Mouse (Mus musculus) monocyte, adult 2 months (primary cell): Measurements from ENCODE around the gene Atxn10.

Experiments
- DNase-seq, 2 experiments: peaks; one replicate each; pipeline ENCODE4 v3.0.0; 2022; ENCODE audit warnings: low spot score in 2 of 2, low read depth in 1 of 2

The Atxn10 gene

DNA sequence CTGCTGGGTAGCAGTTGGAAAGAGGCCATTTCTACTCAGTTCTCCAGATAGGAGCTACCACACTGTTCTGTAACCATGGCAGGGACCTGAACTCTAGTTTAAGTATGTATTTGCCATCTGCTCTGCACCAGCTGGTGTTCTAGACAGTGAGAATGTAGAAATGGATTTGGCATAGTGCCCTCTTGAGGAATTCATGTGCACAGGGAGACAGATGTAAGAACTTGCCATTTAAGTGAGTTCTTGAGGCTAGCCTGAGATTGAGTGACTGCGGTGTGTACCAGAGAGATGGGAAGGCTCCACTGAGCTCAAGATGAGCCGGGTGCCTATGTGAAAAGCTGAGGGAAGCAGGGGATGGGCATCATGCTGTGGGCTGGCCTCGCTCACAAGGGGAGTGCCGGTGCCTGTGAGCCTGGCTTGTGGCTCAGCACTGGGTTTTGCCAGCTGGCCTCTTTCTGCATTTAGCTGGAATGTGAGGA is 67.2 kb downstream of the Atxn10 start:
- no peak for DNase-seq

GRCm38 (mm10) chr15:85404739-85405138 is 68.7 kb downstream of the Atxn10 start:
- no peak for DNase-seq

DNA sequence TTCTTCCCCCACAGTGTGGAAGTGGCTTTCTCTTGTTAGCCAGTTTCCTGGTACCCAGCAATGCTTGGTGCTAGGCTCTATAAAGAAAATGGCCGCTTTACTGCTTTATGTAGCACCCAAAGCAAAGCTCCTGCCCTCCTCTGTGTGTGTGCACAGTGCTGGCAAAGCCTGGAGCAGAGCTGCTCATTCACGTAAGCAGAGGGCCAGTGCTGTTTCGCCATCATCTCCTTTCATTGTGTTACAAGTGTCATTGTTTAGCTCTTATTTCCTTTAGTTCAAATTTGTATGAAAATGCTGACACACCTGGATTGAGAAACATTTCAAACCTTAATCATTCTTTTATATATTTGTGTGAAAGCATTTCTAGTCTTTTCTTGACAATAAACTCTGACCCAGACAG is 69.5 kb downstream of the Atxn10 start:
- no peak for DNase-seq

DNA sequence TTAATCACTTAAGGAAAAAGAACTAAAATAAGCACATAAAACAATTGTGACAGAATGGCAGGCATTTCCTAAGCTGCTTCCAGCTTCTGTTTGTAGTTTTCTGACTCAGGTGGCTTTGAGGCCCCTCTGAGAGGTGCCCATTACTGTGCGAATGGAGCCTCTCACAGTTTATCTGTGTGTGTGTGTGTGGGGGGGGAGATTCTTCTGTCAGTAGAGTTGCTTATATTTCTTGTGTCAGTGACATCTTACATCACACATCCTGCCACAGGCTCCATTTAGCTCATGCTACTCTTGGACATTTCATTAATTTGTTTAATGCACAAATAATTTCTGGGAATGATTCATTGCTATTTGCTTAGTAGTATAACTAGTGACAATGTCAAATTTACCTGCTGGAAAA is 70.8 kb downstream of the Atxn10 start:
- no peak for DNase-seq

- no peak for DNase-seq
Observed at GRCm38 (mm10) chr15:85407342-85407741, 71.3 kb downstream of the Atxn10 start.

DNA sequence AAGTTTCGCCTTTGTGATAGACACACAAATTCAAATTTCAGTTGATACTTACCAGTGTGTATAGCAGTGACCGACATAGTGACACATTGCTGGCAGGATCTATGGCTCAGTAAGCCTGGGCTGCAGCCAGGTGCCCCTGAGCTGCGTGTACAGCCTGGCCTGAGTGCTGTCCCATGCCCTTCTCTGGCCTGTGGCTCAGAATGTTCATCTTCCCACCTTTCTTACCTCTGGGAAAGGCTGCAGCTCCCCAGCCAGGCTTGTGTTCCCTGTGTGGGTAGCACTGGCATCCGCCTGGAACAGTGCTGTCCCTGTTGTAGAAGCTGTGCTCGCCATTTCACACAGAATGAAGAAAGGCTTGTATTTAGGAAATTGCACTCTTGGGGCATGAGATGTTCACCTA is 72.7 kb downstream of the Atxn10 start:
- no peak for DNase-seq

DNA sequence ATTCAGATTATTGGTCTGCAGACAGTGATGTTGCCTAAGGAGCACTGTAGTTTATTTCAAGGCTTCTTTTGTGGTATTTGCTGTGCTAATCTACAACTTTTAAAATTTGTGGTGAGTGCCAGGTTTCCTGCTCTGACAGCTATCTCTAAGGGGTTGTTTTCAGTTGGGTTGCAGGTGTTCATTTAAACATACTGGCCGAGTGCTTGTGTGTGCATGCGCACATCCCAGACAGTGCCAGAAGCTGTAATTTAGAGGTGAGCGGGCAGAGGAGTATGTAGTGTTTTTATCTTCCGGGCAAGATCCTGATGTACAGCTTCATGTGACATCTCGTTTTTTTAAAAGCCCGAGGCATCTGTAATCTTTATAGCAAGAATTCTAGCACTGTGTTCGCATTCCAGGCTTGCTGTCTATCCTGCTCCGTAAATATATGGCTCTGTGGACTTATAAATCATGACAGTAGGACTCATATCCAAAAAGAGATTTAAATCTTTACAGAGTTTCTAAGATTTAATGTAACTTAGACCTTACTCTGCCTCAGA is 73.3 kb downstream of the Atxn10 start:
- no peak for DNase-seq

- DNase-seq, result no peak
Observed at GRCm38 (mm10) chr15:85409836-85410235, 73.8 kb downstream of the Atxn10 start.

- no peak for DNase-seq
Observed at GRCm38 (mm10) chr15:85414620-85415019, 78.6 kb downstream of the Atxn10 start.

- no peak for DNase-seq
Observed at GRCm38 (mm10) chr15:85420686-85421085, 84.6 kb downstream of the Atxn10 start.

GRCm38 (mm10) chr15:85424197-85424596 is 88.2 kb downstream of the Atxn10 start:
- no peak for DNase-seq

GRCm38 (mm10) chr15:85428140-85428539 is 92.1 kb downstream of the Atxn10 start:
- DNase-seq, result no peak

DNA sequence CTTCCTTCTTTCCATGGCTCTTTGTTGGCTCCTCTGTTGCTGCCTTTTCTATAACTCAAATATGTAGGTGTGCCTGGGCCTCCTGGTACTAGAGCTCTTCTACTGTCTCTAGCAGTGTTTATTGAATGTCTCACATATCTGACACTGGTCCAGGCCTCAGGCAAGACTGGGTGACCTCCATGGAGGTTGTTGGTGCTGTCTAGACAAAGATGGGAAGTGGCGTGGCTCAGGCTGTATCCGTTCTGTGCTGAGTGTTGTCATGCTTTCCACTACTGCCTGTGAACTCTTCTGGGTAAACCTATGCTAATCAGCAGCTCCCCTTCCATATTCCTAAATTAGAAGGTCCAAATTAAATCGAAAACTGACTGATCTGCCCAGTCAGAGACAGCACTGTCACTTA is 106.5 kb downstream of the Atxn10 start:
- no peak for DNase-seq

GRCm38 (mm10) chr15:85446652-85447051 is 110.6 kb downstream of the Atxn10 start:
- DNase-seq, result no peak

DNA sequence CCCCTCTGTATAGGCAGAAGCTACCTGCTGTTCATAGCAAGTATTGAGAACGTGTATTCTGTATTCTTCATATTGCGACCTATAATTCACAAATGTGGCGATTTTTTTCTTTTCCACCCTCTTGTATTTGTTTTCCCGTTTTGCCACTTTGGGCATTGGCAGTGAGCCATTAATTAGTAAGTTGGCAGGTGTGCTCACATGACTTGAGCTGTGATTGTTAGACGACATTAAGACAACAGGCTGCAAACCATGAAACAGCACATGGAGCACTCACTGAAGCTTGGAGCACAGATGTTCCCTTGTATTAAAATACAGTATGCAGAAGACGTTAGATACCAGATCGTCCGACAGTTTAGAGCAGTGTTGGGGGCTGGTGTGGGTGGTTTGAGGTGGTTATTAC is 120.8 kb downstream of the Atxn10 start:
- no peak for DNase-seq

DNA sequence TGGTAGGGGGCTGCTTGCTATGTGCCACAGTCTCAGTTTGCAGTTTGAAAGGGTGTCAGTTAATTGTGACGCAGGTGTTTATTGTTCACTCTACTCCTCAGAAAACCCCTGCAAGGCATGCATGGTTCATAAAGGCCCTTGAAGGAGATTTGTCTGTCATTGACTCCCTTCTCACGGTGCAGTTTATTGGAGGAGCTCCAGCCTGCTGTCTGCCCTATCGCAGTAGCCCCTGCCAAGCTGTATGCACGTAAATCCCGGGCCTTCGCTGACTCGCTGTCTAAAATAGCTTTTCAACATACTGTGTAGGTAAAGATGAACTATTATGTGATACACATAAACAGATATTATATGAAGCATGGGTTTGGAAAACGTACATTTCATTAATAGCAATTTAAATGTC is 121.8 kb downstream of the Atxn10 start:
- no peak for DNase-seq

- no peak for DNase-seq
Observed at GRCm38 (mm10) chr15:85458631-85459082, 122.6 kb downstream of the Atxn10 start.

- no peak for DNase-seq
Observed at GRCm38 (mm10) chr15:85461541-85461940, 125.5 kb downstream of the Atxn10 start.

DNA sequence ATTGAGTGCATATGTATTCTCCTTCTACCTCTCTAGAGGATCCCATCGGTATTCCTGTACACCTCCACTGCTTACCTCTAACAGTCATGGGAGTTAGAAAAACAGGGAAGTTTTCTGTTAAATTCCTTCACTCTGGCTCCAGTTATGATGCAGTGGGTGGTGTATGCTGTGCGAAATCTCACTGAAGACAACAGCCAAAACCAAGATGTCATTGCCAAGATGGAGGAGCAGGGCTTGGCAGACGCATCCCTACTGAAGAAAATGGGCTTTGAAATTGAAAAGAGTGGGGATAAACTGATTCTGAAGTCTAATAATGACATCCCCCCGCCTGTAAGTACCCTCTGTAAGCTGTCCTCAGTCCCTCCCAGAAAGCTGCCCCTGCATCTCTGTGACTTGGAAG is 126.1 kb downstream of the Atxn10 start:
- DNase-seq, result no peak

DNA sequence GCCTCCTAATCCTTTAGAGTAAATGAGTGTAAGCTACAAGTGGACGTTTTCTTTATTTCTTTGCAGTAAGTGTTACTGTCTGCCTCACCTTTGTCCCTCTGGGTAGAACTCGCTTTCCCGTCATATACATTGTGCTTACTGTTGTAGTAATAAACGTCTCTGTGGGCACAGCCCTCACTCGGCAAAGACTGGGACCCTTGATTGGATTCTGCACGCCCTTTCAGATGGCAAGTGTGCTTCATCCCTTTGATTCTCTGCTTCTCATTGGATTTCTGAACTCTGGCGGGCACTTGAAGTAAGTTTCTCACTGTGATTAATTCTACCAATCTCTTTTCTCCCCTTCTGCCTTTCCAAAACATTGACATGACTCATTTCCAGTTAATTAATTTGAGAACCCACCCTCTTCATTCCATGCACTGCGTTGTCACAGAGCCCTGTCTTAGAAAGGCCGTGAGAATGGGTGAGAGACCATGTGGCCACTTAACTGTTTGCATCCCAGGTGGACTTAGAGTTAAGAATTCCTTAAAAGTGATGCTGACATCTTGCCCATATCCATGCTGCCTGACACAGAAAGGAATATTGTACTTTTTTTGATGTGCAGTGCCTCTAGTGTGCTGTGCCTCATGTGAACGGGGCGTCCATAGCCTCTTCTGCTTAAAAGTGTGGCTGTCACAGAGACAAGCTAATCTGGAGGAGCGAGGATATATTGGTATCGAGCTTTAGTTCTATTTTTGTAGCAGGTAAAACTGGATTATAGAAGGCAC is 127.2 kb downstream of the Atxn10 start:
- no peak for DNase-seq

GRCm38 (mm10) chr15:85464190-85464589 is 128.1 kb downstream of the Atxn10 start:
- no peak for DNase-seq

GRCm38 (mm10) chr15:85464823-85465565 is 128.9 kb downstream of the Atxn10 start:
- no peak for DNase-seq
